Mouse (Mus musculus): ENCODE results near the gene Armc2. TPM values are rescaled to one million over a fixed set of nuclear protein-coding genes. Genes with fewer than 3 reads are reported as not detected.

Armc2 gene
- total RNA-seq, 1 experiment, result 1.0 TPM

DNA sequence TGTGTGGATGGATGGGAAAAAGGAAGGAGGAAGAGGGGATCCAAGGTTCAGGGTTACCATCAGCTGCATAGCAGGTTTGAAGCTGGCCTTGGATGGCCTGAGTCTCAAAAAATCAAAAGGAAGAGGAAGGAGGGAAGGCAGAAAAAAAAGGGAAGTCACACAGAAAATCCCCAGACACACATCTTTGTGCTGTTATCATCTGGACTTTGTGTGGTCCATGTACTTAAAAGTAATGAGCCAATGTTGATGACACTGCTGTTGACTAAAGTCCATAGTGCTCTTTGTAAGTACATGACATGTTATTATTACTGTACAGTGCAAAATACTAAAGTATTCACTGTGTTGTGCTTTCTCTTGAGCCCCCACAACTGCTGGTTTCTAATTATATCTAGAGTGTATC is 121.8 kb downstream of the Armc2 start:
- DNase-seq (ENCODE audit: low read depth, low spot score), result no peak
- H3K36me3 ChIP-seq (ENCODE audit: control insufficient read depth, insufficient read depth, low read length, poor library complexity, severe bottlenecking), result no peaks in the 10 kb centered on the region
- in situ Hi-C loops (cut with MboI; ENCODE audit: low sequenced_read_pairs in 2 of 2, unreplicated experiment in 2 of 2), result no loop called here
- no peak for TF ChIP-seq ZC3H11A (IDR thresholded peaks at IDR 0.05; ENCODE audit: borderline replicate concordance, low read depth, low read length)
- no peak for TF ChIP-seq ZNF384 (IDR thresholded peaks at IDR 0.05; ENCODE audit: low read depth, low read length)
- TF ChIP-seq MAFK (IDR thresholded peaks at IDR 0.05; ENCODE audit: insufficient read depth, low read depth, low read length), result no peak
- no peak for TF ChIP-seq CHD2 (IDR thresholded peaks at IDR 0.05; ENCODE audit: low read depth, low read length)
- no peak for TF ChIP-seq HCFC1 (IDR thresholded peaks at IDR 0.05; ENCODE audit: borderline replicate concordance, insufficient read depth, low read length)
- H3K4me3 ChIP-seq (ENCODE audit: insufficient read depth in 1 of 2, low read depth in 1 of 2, low read length in 2 of 2, poor library complexity in 1 of 2, severe bottlenecking in 1 of 2), result no peak overlapping the region
- H3K4me1 ChIP-seq (ENCODE audit: control insufficient read depth in 2 of 2, insufficient read depth in 2 of 2, low read length in 2 of 2, poor library complexity in 1 of 2), result no peaks in the 10 kb centered on the region
- no peak overlapping the region for H3K9ac ChIP-seq (ENCODE audit: insufficient read depth, low read depth, low read length, poor library complexity, severe bottlenecking)
- no peak overlapping the region for H3K27ac ChIP-seq (ENCODE audit: insufficient read depth, low read depth, low read length, poor library complexity, severe bottlenecking)
- no peaks in the 10 kb centered on the region for H3K9me3 ChIP-seq (ENCODE audit: control insufficient read depth, insufficient read depth, low read depth, low read length)

DNA sequence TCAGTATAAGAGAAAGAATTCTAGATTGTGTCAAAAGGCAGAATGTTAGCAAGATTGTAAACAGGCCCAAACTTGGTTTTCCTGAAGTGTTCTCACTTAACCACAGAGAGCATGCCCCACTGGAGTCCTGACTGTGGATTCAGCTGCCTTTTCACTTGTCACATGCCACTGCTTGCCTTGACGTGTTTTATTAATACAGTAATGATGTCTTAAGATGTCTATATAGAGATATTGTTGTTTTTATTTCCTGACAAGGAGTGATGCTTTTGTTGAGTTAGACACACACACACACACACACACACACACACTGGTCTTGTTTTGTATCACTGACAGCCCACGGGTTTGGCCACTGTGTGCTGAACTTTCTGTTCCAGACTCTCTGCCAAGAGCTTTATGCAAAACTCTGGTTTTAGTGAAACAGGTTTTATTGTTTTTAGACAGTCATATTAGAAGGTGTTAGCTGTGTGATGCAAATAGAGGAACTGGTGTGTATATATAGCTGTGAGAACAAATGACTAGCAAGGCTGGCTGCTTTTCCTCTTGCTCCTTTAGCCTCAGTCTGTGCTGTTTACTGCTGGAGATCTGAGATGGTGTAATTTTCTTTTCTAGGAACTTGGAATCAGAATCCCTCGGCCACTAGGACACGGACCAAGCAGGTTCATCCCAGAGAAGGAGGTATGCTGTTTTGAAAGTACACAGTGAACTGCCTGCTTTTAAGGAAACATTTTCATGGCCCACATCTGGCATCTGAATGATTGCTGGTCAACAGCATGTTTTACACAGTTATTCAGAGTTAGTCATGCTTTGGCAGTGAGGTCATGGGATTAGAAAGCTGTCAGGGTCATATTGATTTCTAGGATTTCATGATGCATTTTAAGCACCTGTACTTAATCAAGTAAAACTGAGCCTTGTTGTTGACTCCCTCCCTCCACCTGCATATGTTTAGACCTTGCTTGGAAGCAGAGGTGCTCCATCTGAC is 124.5 kb downstream of the Armc2 start:
- in situ Hi-C loops (cut with MboI; ENCODE audit: low sequenced_read_pairs in 2 of 2, unreplicated experiment in 2 of 2), result no loop called here
- no peak overlapping the region for H3K4me3 ChIP-seq (ENCODE audit: insufficient read depth in 1 of 2, low read depth in 1 of 2, low read length in 2 of 2, poor library complexity in 1 of 2, severe bottlenecking in 1 of 2)
- no peak for DNase-seq (ENCODE audit: low read depth, low spot score)
- H3K9ac ChIP-seq (ENCODE audit: insufficient read depth, low read depth, low read length, poor library complexity, severe bottlenecking), result no peak overlapping the region
- no peaks in the 10 kb centered on the region for H3K4me1 ChIP-seq (ENCODE audit: control insufficient read depth in 2 of 2, insufficient read depth in 2 of 2, low read length in 2 of 2, poor library complexity in 1 of 2)
- no peak for TF ChIP-seq HCFC1 (IDR thresholded peaks at IDR 0.05; ENCODE audit: borderline replicate concordance, insufficient read depth, low read length)
- TF ChIP-seq ZNF384 (IDR thresholded peaks at IDR 0.05; ENCODE audit: low read depth, low read length), result no peak
- no peak for TF ChIP-seq CHD2 (IDR thresholded peaks at IDR 0.05; ENCODE audit: low read depth, low read length)
- no peak for TF ChIP-seq MAFK (IDR thresholded peaks at IDR 0.05; ENCODE audit: insufficient read depth, low read depth, low read length)
- TF ChIP-seq ZC3H11A (IDR thresholded peaks at IDR 0.05; ENCODE audit: borderline replicate concordance, low read depth, low read length), result no peak
- no peaks in the 10 kb centered on the region for H3K9me3 ChIP-seq (ENCODE audit: control insufficient read depth, insufficient read depth, low read depth, low read length)
- H3K27ac ChIP-seq (ENCODE audit: insufficient read depth, low read depth, low read length, poor library complexity, severe bottlenecking), result no peak overlapping the region
- no peaks in the 10 kb centered on the region for H3K36me3 ChIP-seq (ENCODE audit: control insufficient read depth, insufficient read depth, low read length, poor library complexity, severe bottlenecking)

DNA sequence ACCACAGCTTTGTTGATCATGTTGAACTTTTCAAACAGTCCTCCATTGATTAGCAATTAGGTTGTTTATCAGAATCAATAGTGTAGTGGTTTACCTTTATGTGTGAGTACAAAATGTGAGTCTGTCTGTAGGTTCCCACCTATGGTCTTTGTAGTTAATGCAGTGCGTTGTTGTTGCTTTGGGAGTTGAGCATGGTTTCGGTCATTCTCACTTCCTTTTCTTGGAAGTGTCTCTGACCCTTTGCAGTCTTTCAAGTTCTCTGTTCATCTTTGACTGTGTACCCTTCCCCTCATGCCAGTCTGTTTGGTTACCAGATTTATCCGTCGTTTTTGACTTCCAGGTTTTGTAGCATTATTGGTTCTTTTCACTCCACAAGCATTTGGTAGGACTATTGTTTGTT is 126.9 kb downstream of the Armc2 start:
- Histone ChIP-seq H3K9me3 (ENCODE audit: control insufficient read depth, insufficient read depth, low read depth, low read length) (no peaks in the 10 kb centered on the region), H3K9ac (ENCODE audit: insufficient read depth, low read depth, low read length, poor library complexity, severe bottlenecking) (no peak overlapping the region), H3K4me3 (ENCODE audit: insufficient read depth in 1 of 2, low read depth in 1 of 2, low read length in 2 of 2, poor library complexity in 1 of 2, severe bottlenecking in 1 of 2) (no peak overlapping the region), H3K36me3 (ENCODE audit: control insufficient read depth, insufficient read depth, low read length, poor library complexity, severe bottlenecking) (no peaks in the 10 kb centered on the region), H3K27ac (ENCODE audit: insufficient read depth, low read depth, low read length, poor library complexity, severe bottlenecking) (no peak overlapping the region), H3K4me1 (ENCODE audit: control insufficient read depth in 2 of 2, insufficient read depth in 2 of 2, low read length in 2 of 2, poor library complexity in 1 of 2) (peaks cover 3% of the 10 kb centered on the region in 2 experiments; a peak in 2 of 4 replicates)
- DNase-seq (ENCODE audit: low read depth, low spot score), result no peak
- TF ChIP-seq CHD2 (IDR thresholded peaks at IDR 0.05; ENCODE audit: low read depth, low read length) (no peak), HCFC1 (IDR thresholded peaks at IDR 0.05; ENCODE audit: borderline replicate concordance, insufficient read depth, low read length) (no peak), ZC3H11A (IDR thresholded peaks at IDR 0.05; ENCODE audit: borderline replicate concordance, low read depth, low read length) (no peak), MAFK (IDR thresholded peaks at IDR 0.05; ENCODE audit: insufficient read depth, low read depth, low read length) (no peak), ZNF384 (IDR thresholded peaks at IDR 0.05; ENCODE audit: low read depth, low read length) (no peak)
- in situ Hi-C loops (cut with MboI; ENCODE audit: low sequenced_read_pairs in 2 of 2, unreplicated experiment in 2 of 2), result no loop called here

DNA sequence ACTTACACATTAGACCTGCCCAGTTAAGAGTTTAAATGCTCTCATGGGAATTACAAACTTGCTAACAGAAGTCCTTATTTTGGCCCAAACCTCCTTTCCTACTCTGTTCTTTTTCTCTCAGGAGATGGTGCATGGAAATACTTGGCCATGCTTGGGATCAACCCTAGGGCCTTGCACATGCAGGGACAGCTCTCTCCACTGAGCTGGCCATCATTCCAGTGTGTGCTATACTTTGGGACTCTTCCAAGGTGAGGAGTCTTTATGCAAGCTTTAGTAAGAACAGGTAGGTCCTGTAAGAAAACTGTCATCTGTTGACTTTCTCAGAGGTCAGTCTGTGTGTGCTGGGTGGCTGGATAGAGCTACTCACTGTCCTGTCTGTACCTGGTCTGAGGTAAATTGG is 127.7 kb downstream of the Armc2 start:
- in situ Hi-C loops (cut with MboI; ENCODE audit: low sequenced_read_pairs in 2 of 2, unreplicated experiment in 2 of 2), result no loop called here
- Histone ChIP-seq H3K36me3 (ENCODE audit: control insufficient read depth, insufficient read depth, low read length, poor library complexity, severe bottlenecking) (no peaks in the 10 kb centered on the region), H3K4me3 (ENCODE audit: insufficient read depth in 1 of 2, low read depth in 1 of 2, low read length in 2 of 2, poor library complexity in 1 of 2, severe bottlenecking in 1 of 2) (no peak overlapping the region), H3K4me1 (ENCODE audit: control insufficient read depth in 2 of 2, insufficient read depth in 2 of 2, low read length in 2 of 2, poor library complexity in 1 of 2) (peaks cover 3% of the 10 kb centered on the region in 2 experiments; a peak in 2 of 4 replicates), H3K9ac (ENCODE audit: insufficient read depth, low read depth, low read length, poor library complexity, severe bottlenecking) (no peak overlapping the region), H3K27ac (ENCODE audit: insufficient read depth, low read depth, low read length, poor library complexity, severe bottlenecking) (no peak overlapping the region), H3K9me3 (ENCODE audit: control insufficient read depth, insufficient read depth, low read depth, low read length) (no peaks in the 10 kb centered on the region)
- no peak for TF ChIP-seq CHD2 (IDR thresholded peaks at IDR 0.05; ENCODE audit: low read depth, low read length)
- TF ChIP-seq ZC3H11A (IDR thresholded peaks at IDR 0.05; ENCODE audit: borderline replicate concordance, low read depth, low read length), result no peak
- no peak for TF ChIP-seq HCFC1 (IDR thresholded peaks at IDR 0.05; ENCODE audit: borderline replicate concordance, insufficient read depth, low read length)
- TF ChIP-seq ZNF384 (IDR thresholded peaks at IDR 0.05; ENCODE audit: low read depth, low read length), result no peak
- TF ChIP-seq MAFK (IDR thresholded peaks at IDR 0.05; ENCODE audit: insufficient read depth, low read depth, low read length), result no peak
- DNase-seq (ENCODE audit: low read depth, low spot score), result no peak
